Mouse (Mus musculus) thymus, adult 2 months (tissue): ENCODE measurements around the gene Mgat3. TPM values are rescaled to one million over a fixed set of nuclear protein-coding genes. Genes with fewer than 3 reads are reported as not detected.

Experiments
- DNase-seq: peaks from one replicate; pipeline ENCODE4 v3.0.0; 2021
- H3K27ac ChIP-seq: fragments of 200-500 bp; 2 replicates; pipeline ENCODE4 v1.5.1; 2012; ENCODE audit warnings: low read length, control low read depth; ENCODE audit not compliant: control insufficient read depth, insufficient read depth
- H3K27me3 ChIP-seq: fragments of 200-500 bp; 2 replicates; pipeline ENCODE4 v1.6.1; 2012; ENCODE audit warnings: mild to moderate bottlenecking, low read length, moderate library complexity, mixed read lengths; ENCODE audit not compliant: control insufficient read depth, insufficient read depth
- H3K36me3 ChIP-seq: fragments of 200-500 bp; 2 replicates; pipeline ENCODE4 v1.6.1; 2012; ENCODE audit warnings: mild to moderate bottlenecking, low read length, moderate library complexity; ENCODE audit not compliant: control insufficient read depth, insufficient read depth
- H3K4me1 ChIP-seq: fragments of 200-500 bp; replicated peaks from 2 replicates; pipeline ENCODE4 v1.6.1; 2012; ENCODE audit warnings: low read length; ENCODE audit not compliant: control insufficient read depth, insufficient read depth
- H3K4me3 ChIP-seq: fragments of 200-500 bp; 2 replicates; pipeline ENCODE4 v1.5.1; 2012; ENCODE audit warnings: mild to moderate bottlenecking, low read length, control low read depth, moderate library complexity; ENCODE audit not compliant: control insufficient read depth, insufficient read depth
- CTCF ChIP-seq: fragments of 200-500 bp; IDR thresholded peaks from 2 replicates; pipeline ENCODE4 v1.5.1; 2012; ENCODE audit warnings: mild to moderate bottlenecking, control low read depth, low read length, moderate library complexity, borderline replicate concordance; ENCODE audit not compliant: control insufficient read depth, poor library complexity, insufficient read depth; ENCODE audit errors: extremely low read depth
- POLR2A ChIP-seq: fragments of 200-500 bp; IDR thresholded peaks from 2 replicates; pipeline ENCODE4 v1.6.1; 2012; ENCODE audit warnings: mild to moderate bottlenecking, low read length, control low read depth, moderate library complexity; ENCODE audit not compliant: control insufficient read depth, poor library complexity, insufficient read depth; ENCODE audit errors: extremely low read depth
- WGBS: fragments of 180-500 bp; shearing (Covaris S2); methylation state at CpG from one replicate; pipeline ENCODE4 v1.1.7; 2018; 5-methylcytosine and 5-hydroxymethylcytosine counted together
- polyA plus RNA-seq: library from polyadenylated mRNA; depleted of rRNA; stranded (reverse); fragments of >200 nt; gene quantifications from 2 replicates; pipeline ENCODE4 v1.2.3, GENCODE M21; 2012

Gene Mgat3
- polyA plus RNA-seq, 1 experiment: 20.3 TPM

DNA sequence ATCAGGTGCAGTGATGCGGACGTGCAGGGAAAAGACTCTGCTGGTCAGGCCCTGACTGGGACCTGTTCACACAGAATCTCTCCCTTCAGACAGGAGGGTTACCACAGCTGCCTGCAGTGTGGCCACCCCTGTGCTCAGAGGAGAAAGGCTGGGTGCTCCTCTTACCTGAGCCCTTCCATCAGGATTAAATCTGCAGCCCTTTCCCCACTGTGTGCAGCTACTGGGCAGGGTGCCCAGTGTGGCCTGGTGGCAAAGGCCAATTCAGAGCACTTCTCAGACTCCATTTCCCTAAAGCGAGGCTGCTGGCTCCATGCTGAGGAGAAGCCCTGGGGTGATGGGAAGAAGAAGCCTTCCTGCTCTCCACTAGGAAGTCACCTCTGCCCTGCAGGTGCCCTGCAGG, 12.3 kb upstream of the Mgat3 start:
- Histone ChIP-seq H3K27me3 (no peaks in the 10 kb centered on the region), H3K4me1 (peaks cover 4% of the 10 kb centered on the region; the same call in 1 of the 2 replicates), H3K36me3 (peaks cover 46% of the 10 kb centered on the region), H3K4me3 (no peak overlapping the region), H3K27ac (no peak overlapping the region)
- TF ChIP-seq CTCF (no peak), POLR2A (no peak)
- no peak for DNase-seq
- WGBS: 100% methylated on average over 3 of the region's 3 CpGs

DNA sequence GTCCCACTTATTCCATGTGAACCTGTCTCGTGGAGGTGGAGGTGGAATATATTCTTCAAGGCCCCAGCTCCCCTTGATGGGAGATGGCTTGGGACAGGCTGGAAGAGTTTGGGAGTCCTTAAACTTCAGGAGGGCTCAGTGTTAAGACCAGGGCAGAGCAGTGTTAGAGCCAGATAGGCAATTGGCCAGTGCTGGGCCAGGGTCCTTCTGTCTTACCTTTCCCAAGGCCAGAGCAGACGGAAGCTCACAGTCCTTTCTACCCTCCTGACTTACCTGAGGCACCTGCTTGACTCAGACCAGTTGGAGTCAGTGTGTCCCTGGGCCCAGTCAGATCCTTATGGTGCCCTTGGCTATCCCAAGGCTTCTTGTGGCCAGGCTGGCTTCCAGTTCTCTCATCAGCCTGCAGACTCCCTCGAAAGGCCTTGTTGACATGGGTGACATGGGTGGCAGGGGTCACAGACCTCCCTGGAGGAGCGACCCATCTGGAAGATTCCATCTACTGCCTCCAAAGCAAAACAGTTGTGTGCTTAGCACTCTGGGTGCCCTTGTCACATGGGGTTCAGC, 11.0 kb upstream of the Mgat3 start:
- Histone ChIP-seq H3K4me1 (peaks cover 4% of the 10 kb centered on the region; the same call in 1 of the 2 replicates), H3K27me3 (no peaks in the 10 kb centered on the region), H3K27ac (no peak overlapping the region), H3K36me3 (peaks cover 41% of the 10 kb centered on the region), H3K4me3 (no peak overlapping the region)
- TF ChIP-seq POLR2A (no peak), CTCF (no peak)
- 95% methylated on average over 4 of the region's 4 CpGs for WGBS
- DNase-seq: no peak

- no peak overlapping the region for H3K4me3 ChIP-seq
- no peaks in the 10 kb centered on the region for H3K27me3 ChIP-seq
- DNase-seq: no peak
- WGBS: 96% methylated on average over 11 of the region's 11 CpGs
- peaks cover 4% of the 10 kb centered on the region; the same call in 1 of the 2 replicates for H3K4me1 ChIP-seq
- TF ChIP-seq POLR2A: no peak
- no peak for TF ChIP-seq CTCF
- peaks cover 33% of the 10 kb centered on the region for H3K36me3 ChIP-seq
- no peak overlapping the region for H3K27ac ChIP-seq
Measured at GRCm38 (mm10) chr15:80163274-80163673, 10.2 kb upstream of the Mgat3 start.

DNA sequence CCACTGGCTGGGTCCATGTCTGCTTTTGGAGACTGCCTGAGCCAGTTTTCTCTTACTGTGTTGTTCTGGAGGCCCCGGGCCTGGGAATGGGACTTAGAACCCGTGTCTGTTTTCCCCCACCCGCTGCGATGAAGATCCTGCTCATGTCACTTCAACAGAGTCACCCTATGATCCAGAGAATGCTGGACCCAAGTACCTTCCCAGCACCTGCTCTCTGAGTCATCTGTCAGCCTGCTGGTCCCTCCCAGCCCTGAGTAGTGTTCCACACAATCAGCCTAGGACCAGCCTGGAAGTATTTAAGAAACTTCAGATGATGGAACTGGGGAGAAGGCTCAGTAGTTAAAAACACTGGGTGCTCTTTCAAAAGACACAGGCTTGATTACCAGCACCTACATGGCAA, 9.8 kb upstream of the Mgat3 start:
- H3K4me1 ChIP-seq: peaks cover 4% of the 10 kb centered on the region; the same call in 1 of the 2 replicates
- 93% methylated on average over 4 of the region's 4 CpGs for WGBS
- peaks cover 29% of the 10 kb centered on the region for H3K36me3 ChIP-seq
- H3K4me3 ChIP-seq: no peak overlapping the region
- TF ChIP-seq CTCF (no peak), POLR2A (no peak)
- H3K27me3 ChIP-seq: no peaks in the 10 kb centered on the region
- H3K27ac ChIP-seq: no peak overlapping the region
- no peak for DNase-seq

GRCm38 (mm10) chr15:80165396-80165795, 8.1 kb upstream of the Mgat3 start:
- WGBS: 25% methylated on average over 5 of the region's 5 CpGs
- no peak for DNase-seq

GRCm38 (mm10) chr15:80169484-80169883, 4.0 kb upstream of the Mgat3 start:
- Histone ChIP-seq H3K27ac (no peak overlapping the region), H3K27me3 (peaks cover 17% of the 10 kb centered on the region; the same call in 1 of the 2 replicates), H3K4me3 (no peak overlapping the region), H3K36me3 (no peaks in the 10 kb centered on the region), H3K4me1 (peaks cover 11% of the 10 kb centered on the region)
- no peak for DNase-seq
- 97% methylated on average over 1 of the region's 1 CpGs for WGBS
- TF ChIP-seq POLR2A: no peak

More at GRCm38 (mm10) chr15:80165396-80165795, 8.1 kb upstream of the Mgat3 start:
- H3K27ac ChIP-seq: no peak overlapping the region
- H3K4me3 ChIP-seq: no peak overlapping the region
- TF ChIP-seq CTCF (no peak), POLR2A (no peak)
- H3K27me3 ChIP-seq: no peaks in the 10 kb centered on the region
- peaks cover 4% of the 10 kb centered on the region; the same call in 1 of the 2 replicates for H3K4me1 ChIP-seq
- peaks cover 12% of the 10 kb centered on the region for H3K36me3 ChIP-seq

DNA sequence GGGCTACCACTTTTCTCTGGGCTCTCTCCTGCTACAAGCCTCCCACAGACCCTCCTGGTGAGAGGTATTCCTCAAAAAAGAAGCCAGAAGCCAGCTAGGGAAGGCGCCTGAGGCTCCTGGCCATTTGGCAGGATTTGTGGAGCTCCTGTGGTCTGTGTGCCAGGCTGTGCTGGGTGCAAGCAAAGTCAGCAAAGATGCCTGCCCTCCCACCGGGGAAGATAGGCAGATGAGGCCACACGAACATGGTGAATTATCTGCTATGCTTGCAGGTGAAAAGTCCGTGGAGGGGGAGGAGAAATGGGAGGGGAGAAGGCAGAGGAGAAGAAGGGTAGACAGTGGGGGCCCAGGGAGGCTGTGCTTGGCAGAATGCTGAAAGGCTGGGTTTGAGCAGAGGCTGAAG, 3.2 kb upstream of the Mgat3 start:
- no peak overlapping the region for H3K27ac ChIP-seq
- no peak for DNase-seq
- 71% methylated on average over 4 of the region's 4 CpGs for WGBS

More for the DNA sequence above, 3.2 kb upstream of the Mgat3 start:
- Histone ChIP-seq H3K4me3 (no peak overlapping the region), H3K27me3 (peaks cover 20% of the 10 kb centered on the region; the same call in 1 of the 2 replicates), H3K4me1 (peaks cover 9% of the 10 kb centered on the region), H3K36me3 (no peaks in the 10 kb centered on the region)
- no peak for TF ChIP-seq POLR2A
- no peak for TF ChIP-seq CTCF
